Mouse (Mus musculus): ENCODE results near the gene R3hdml.

DNA sequence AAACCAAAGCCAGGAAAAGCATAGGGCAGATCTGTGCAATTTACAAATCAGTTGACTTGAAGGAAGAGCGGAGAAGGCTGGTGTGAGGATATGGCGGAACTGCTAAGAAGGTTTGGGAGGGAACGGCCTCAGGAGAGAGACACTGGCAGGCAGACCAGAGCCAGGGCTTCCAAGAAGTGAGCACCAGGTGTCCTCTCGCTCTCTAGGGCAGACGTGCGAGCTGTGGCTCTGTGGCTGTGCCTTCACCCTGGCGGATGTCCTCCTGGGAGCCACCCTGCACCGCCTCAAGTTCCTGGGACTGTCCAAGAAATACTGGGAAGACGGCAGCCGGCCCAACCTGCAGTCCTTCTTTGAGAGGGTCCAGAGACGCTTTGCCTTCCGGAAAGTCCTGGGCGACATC, 38.7 kb upstream of the R3hdml start:
- TF ChIP-seq POLR2A (IDR thresholded peaks at IDR 0.05; ENCODE audit: insufficient read length, low read depth) (no peak), CEBPB (IDR thresholded peaks at IDR 0.05; ENCODE audit: insufficient read depth, poor library complexity, severe bottlenecking) (no peak), USF1 (IDR thresholded peaks at IDR 0.05; ENCODE audit: low read depth) (no peak), POLR2AphosphoS2 (IDR thresholded peaks at IDR 0.05; ENCODE audit: insufficient read length, low read depth) (no peak), TCF12 (IDR thresholded peaks at IDR 0.05; ENCODE audit: insufficient read depth, poor library complexity, severe bottlenecking) (no peak), MAX (IDR thresholded peaks at IDR 0.05; ENCODE audit: low read depth) (no peak), E2F4 (IDR thresholded peaks at IDR 0.05; ENCODE audit: insufficient read depth) (no peak), MYOG (IDR thresholded peaks at IDR 0.05; ENCODE audit: control insufficient read depth in 1 of 3, insufficient read depth in 1 of 3, insufficient read length in 2 of 3, low read depth in 2 of 3) (no peak)

Measured in myocyte (in vitro differentiated cells).